Comparison of ENCODE assay signal across 11 mouse cellular contexts in the genomic region with DNA sequence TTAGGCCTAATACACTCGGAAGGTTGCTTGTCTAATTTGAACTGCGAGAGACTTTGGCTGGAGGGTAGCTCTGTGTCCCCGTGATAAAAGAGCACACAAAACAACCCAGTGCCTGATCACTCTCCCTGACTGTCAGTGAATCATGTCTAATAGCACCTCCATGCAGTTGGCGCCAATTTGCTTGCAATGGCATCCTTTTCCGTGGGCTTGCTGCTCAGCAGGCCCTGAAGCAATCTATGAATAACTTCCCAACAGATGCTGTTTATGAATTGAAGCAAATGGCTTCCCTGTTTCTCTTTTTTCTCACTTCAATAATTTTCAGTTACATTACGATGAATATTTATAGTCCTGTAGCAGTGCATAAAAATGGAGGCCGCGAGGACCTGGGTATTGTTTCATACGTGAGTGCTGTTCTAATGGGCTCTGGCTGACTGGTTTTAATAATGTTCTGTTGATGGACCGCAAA.
A peak's percentile ranks its signal among the peaks of the same experiment; 100 is the strongest.
DNase-seq lines count a peak whose midpoint lies in the region; ATAC-seq lines count a peak whose summit lies in the region.
"Had no signal": no experiment of that assay in that cellular context is flagged by ENCODE, and none has a peak within 500 bp of the region (broad histone marks: within the 10 kb centered on the region; RNA-seq: fewer than 3 reads in every experiment).

No protein-coding gene starts in this region.

- peak overlapping the region; percentile 17; the same call in 1 of the 2 replicates for H3K27ac ChIP-seq in midbrain, embryonic 16.5 days (ENCODE audit: low read length)
- H3K27ac ChIP-seq: heart, adult 2 months; lung, embryonic 15.5 days had no signal

- 61% methylated on average over 10 of the region's 10 CpGs for WGBS in midbrain, embryonic 16.5 days

- no peaks in the 10 kb centered on the region for H3K9me3 ChIP-seq in midbrain, embryonic 16.5 days (replicated peaks; ENCODE audit: control insufficient read depth, low read length, poor library complexity, severe bottlenecking)
- H3K9me3 ChIP-seq: lung, embryonic 15.5 days had no signal

- no peak overlapping the region for H3K9ac ChIP-seq in midbrain, embryonic 16.5 days (ENCODE audit: low read depth, low read length)
- H3K9ac ChIP-seq: lung, embryonic 15.5 days had no signal

- H3K4me3 ChIP-seq in midbrain, embryonic 16.5 days (ENCODE audit: low read depth, low read length) = no peak overlapping the region
- H3K4me3 ChIP-seq: heart, adult 2 months; lung, embryonic 15.5 days had no signal

- H3K4me1 ChIP-seq in midbrain, embryonic 16.5 days (ENCODE audit: control insufficient read depth, insufficient read depth, low read length) = 0 out of 2 replicates have a peak, but pooled peaks cover 7% of the 10 kb centered on the region

- H3K4me2 ChIP-seq in midbrain, embryonic 16.5 days (ENCODE audit: low read length) = no peak overlapping the region
- H3K4me2 ChIP-seq: lung, embryonic 15.5 days had no signal

- no peaks in the 10 kb centered on the region for H3K36me3 ChIP-seq in midbrain, embryonic 16.5 days (ENCODE audit: control insufficient read depth, insufficient read depth, low read length)
- H3K36me3 ChIP-seq: G1E; lung, embryonic 15.5 days had no signal

- no peaks in the 10 kb centered on the region for H3K27me3 ChIP-seq in midbrain, embryonic 16.5 days (ENCODE audit: control insufficient read depth, insufficient read depth, low read depth, low read length)
- H3K27me3 ChIP-seq: lung, embryonic 15.5 days had no signal

- ATAC-seq in midbrain, embryonic 16.5 days = peak; percentile 66; the same call in 1 of the 2 replicates
- no peak for ATAC-seq in inflammation-experienced regulatory T-cells, adult 6 months

- DNase-seq in retina, postnatal 1 day = peak; percentile 9
- DNase-seq in retina, embryonic 14.5 days (ENCODE audit: low spot score) = no peak
- DNase-seq in layer of hippocampus, adult 18-20 months (ENCODE audit: low spot score in 2 of 2) = peak; percentile 52 to 81
- DNase-seq in ovary, postnatal 36 days (ENCODE audit: low spot score) = no peak
- DNase-seq in spleen, postnatal 14 days (ENCODE audit: low spot score in 2 of 2) = no peak
- DNase-seq: adrenal gland, postnatal 10 days; heart, adult 2 months had no signal

Comparison
In these comparisons a context has a peak if more than half of its experiments do, and no peak if none do; other contexts are left out.
1. DNase-seq: peak in retina, postnatal 1 day (single experiment) and layer of hippocampus, adult 18-20 months (2 of 2); none in retina, embryonic 14.5 days (single experiment), ovary, postnatal 36 days (single experiment) and spleen, postnatal 14 days (0 of 2).